Mouse (Mus musculus) intestine, embryonic 16.5 days (tissue): ENCODE results near the gene Alg3. TPM values are rescaled to one million over a fixed set of nuclear protein-coding genes. Genes with fewer than 3 reads are reported as not detected.

Source experiments
- ATAC-seq: fragments of 200-750 bp; cut with Nextera tagmentation; 2 replicates; pipeline ENCODE4 v1.8.0; 2017; ENCODE audit warnings: moderate TSS enrichment, moderate library complexity
- H3K27ac ChIP-seq: fragments of 300-500 bp; sonication (generic); 2 replicates; pipeline ENCODE4 v1.5.1; 2014; ENCODE audit warnings: mild to moderate bottlenecking, low read length
- H3K27me3 ChIP-seq: fragments of 300-500 bp; sonication (generic); replicated peaks from 2 replicates; pipeline ENCODE4 v1.6.1; 2014; ENCODE audit warnings: low read length, control low read depth, mixed read lengths; ENCODE audit not compliant: control insufficient read depth, insufficient read depth
- H3K36me3 ChIP-seq: fragments of 300-500 bp; sonication (generic); 2 replicates; pipeline ENCODE4 v1.6.1; 2014; ENCODE audit warnings: low read length, control low read depth; ENCODE audit not compliant: control insufficient read depth, insufficient read depth
- H3K4me1 ChIP-seq: fragments of 300-500 bp; sonication (generic); 2 replicates; pipeline ENCODE4 v1.6.1; 2014; ENCODE audit warnings: low read length, control low read depth, mixed read lengths; ENCODE audit not compliant: control insufficient read depth, insufficient read depth
- H3K4me2 ChIP-seq: fragments of 300-500 bp; sonication (generic); 2 replicates; pipeline ENCODE4 v1.6.1; 2014; ENCODE audit warnings: low read depth, low read length, control low read depth
- H3K4me3 ChIP-seq: fragments of 300-500 bp; sonication (generic); 2 replicates; pipeline ENCODE4 v1.5.1; 2014; ENCODE audit warnings: mild to moderate bottlenecking, low read length
- H3K9ac ChIP-seq: fragments of 300-500 bp; sonication (generic); 2 replicates; pipeline ENCODE4 v1.6.1; 2014; ENCODE audit warnings: low read depth, low read length
- H3K9me3 ChIP-seq: fragments of 300-500 bp; sonication (generic); 2 replicates; pipeline ENCODE4 v1.6.1; 2016; ENCODE audit warnings: low read length, control low read depth; ENCODE audit not compliant: control insufficient read depth
- WGBS: fragments of 180-500 bp; shearing (Covaris S2); extraction: QIAGEN DNeasy Blood & Tissue Kit; methylation state at CpG from one replicate; pipeline ENCODE4 v1.1.7; 2014; 5-methylcytosine and 5-hydroxymethylcytosine counted together
- polyA plus RNA-seq: library from polyadenylated mRNA; unstranded; fragments of >200 nt; fragmentation: Nextera tagmentation; extraction: Ambion mirVana; gene quantifications from 2 replicates; pipeline ENCODE4 v1.2.1, GENCODE M21; 2015

Gene Alg3
- polyA plus RNA-seq, 1 experiment from 2014 or later: 47.5 TPM

DNA sequence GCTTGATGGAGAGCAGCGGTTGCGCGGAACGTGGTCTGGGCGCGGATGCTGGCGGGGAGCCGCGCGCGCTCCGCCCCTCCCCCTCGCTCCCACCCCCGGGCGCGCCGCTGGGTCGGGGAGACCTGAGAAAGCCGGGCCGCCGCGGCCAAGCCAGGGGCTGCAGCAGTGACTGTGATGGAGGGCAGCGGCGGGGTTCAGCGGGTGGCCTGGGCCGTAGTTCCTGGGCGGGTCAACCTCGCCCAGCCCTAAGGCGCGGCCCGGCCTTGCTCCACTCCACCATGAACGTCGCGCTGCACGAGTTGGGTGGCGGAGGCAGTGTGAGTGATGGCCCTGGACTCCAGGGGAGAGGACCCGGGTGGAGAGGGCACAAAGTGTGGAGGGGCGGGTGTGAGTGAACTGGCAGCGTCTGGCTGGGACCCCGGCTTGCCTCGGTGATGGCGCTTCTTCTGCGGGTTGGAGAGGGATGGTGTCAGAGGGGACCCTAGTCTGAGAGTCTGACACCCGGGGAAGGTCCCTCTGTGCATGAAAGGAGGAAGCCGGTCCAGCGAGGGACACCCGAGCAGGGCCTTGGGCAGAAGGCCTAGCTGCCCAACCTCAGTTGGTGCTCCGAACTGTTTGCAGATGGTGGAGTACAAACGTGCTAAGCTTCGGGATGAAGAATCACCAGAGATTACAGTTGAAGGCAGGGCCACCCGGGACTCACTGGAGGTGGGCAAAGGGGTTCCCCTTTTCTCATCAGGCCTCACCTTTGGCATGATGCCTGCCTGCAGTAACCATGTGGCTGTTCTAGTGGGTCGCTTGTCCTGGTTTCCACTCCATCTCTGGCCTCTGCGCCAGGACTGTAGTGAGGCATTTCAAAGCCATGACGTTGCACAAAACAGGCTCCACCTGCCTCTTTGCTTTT, 18.4 kb upstream of the Alg3 start, which contains the start of gene Ece2:
Ece2 (plus strand) TSS at position 98 of the 904 bp plus-strand sequence.
- no peak within 1 kb of the TSS for H3K27ac ChIP-seq
- H3K9me3 ChIP-seq: no peaks in the 10 kb centered on the region
- peak within 1 kb of the TSS; percentile 66 for H3K9ac ChIP-seq
- H3K36me3 ChIP-seq: no peaks in the 10 kb centered on the region
- peaks cover 22% of the 10 kb centered on the region for H3K27me3 ChIP-seq
- peak within 1 kb of the TSS; percentile 60 for H3K4me3 ChIP-seq
- peak; percentile 75 for ATAC-seq
- 8% methylated on average over 54 of the region's 54 CpGs for WGBS
- H3K4me2 ChIP-seq: peak within 1 kb of the TSS; percentile 93
- H3K4me1 ChIP-seq: peaks cover 11% of the 10 kb centered on the region; the same call in 1 of the 2 replicates

DNA sequence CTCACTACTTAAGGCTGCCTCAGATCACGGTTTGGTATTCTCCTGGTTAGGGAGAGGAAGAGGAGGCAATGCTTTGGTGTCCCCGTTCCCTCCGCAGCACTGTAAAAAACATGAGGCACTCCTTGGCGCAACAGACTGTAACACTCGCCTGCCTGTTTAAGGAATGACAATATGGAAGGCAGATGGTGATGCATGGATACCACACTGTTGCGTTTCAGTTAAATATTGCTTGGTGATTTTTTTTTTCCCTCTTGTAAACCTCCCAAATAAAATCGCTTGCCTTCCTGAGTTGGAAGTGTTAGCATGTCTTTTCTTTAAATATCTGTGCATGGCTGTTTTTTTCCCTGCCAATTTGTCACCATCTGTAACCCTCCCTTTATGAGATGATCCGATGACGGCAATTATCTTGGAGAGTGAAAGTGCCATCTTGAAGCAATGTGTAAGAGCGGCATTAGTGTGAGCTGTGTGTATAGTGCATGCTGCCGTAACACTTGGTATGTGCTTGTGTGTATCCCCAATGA, 17.4 kb upstream of the Alg3 start:
- 55% methylated on average over 11 of the region's 11 CpGs for WGBS
- Histone ChIP-seq H3K4me2 (0 out of 2 replicates have a peak overlapping the region, but pooled peaks have one; percentile 93), H3K9me3 (no peaks in the 10 kb centered on the region), H3K4me3 (no peak overlapping the region), H3K36me3 (no peaks in the 10 kb centered on the region), H3K4me1 (peaks cover 9% of the 10 kb centered on the region; the same call in 1 of the 2 replicates), H3K9ac (no peak overlapping the region), H3K27ac (no peak overlapping the region), H3K27me3 (peaks cover 22% of the 10 kb centered on the region)
- no peak for ATAC-seq

DNA sequence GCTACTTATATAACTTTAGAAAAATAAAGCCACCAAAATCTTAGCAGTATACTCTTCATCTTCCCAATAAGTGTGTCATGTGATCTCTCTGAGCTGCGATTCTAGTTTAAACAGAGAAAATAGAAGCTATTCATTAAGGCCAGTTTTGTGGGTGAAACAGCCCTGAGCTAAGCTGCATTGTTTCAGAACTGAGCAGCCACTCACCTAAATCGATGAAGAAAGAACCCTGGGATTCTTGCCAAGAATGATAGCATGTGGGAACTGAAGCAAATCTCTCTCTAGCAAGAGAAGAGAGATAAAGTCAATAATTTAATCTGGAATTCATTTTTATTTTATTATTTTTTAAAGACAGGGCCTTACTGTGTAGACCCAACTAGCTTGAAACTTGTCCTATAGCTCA, 11.7 kb upstream of the Alg3 start:
- Histone ChIP-seq H3K27me3 (peaks cover 14% of the 10 kb centered on the region), H3K9ac (no peak overlapping the region), H3K4me2 (no peak overlapping the region), H3K4me3 (no peak overlapping the region), H3K4me1 (peaks cover 14% of the 10 kb centered on the region), H3K27ac (no peak overlapping the region), H3K36me3 (no peaks in the 10 kb centered on the region), H3K9me3 (no peaks in the 10 kb centered on the region)
- no peak for ATAC-seq
- 49% methylated on average over 2 of the region's 2 CpGs for WGBS

DNA sequence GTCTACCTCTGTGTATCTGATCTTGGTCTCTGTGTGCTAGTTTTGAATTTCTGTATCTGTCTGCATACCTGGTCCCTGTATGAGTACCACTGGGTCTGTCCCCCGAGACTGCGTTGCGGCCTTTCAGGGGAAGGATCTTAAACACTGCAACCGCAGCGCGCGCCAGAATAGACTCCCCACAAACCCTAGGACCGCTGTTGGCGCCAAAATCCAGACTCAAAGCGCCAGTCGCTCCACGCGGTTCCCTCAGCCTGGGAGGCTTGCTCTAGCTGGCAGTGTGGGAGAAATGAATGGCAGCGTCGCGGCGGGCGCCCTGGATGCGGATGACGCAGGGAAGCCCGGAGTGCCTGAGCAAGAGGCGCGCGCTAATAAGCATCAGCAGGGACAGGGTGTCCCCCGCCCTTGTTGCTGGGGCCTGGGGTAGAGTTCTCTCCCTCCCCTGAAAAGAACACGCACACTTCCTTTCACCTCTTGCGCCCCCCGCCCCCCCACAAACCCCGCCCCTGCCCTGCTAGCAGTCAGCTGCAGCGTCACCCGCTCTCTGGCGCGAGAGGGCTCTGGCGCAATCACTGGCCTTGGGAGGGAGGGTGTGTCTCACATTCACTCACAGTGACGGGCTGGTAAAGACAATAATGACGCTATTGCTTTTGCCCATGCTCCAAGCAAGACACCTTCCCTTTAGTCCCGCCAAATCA, 10.6 kb upstream of the Alg3 start:
- Histone ChIP-seq H3K36me3 (no peaks in the 10 kb centered on the region), H3K4me2 (peak overlapping the region; percentile 99), H3K4me3 (peak overlapping the region; percentile 76), H3K9me3 (no peaks in the 10 kb centered on the region), H3K9ac (peak overlapping the region; percentile 78), H3K27me3 (peaks cover 14% of the 10 kb centered on the region), H3K27ac (peak overlapping the region; percentile 22; the same call in 1 of the 2 replicates), H3K4me1 (peaks cover 14% of the 10 kb centered on the region)
- ATAC-seq: peak; percentile 81
- WGBS: under 1% methylated on average over 35 of the region's 37 CpGs

DNA sequence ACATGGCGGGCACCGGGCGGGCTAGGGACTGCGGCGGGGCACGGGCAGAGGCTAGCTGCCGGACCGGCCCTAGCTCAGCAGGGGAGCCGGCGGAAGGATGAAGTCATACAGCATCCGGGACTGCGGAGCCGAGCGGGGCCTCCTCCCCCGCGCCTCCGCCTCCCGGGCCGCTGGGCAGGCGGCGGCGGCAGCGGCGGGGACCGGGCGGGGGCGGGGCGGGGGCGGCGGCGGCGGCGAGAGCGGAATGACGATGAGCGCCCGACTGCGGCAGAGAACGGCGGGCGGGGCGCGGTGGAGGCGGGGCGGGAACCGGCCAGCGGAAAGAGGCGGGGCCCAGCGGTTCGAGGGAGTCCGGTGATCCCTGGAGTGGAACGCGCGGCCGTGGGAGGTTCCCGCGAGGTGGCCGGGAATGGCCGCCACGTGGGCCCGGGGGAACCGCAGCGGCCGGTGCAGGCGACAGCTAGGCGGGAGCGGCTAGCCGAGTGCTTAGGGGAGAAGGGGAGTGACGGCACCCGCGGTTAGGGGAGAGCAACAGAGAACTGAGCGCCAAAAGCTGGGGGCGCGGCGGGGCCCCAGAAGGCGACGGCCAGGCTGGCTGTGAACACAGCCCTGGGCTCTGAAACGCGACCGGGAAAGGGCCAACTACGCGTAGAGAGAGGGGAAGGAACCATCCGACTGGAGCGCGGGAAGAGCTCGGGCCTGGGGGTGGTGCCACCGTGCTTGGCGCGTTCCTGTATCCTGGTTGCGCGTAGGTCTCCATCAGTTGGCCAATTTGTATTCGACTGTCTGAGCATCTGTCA, 9.9 kb upstream of the Alg3 start, which contains the start of gene Camk2n2:
Camk2n2 (minus strand) TSS at position 97 of the 800 bp plus-strand sequence.
- H3K36me3 ChIP-seq: no peaks in the 10 kb centered on the region
- no peaks in the 10 kb centered on the region for H3K9me3 ChIP-seq
- H3K27ac ChIP-seq: peak within 1 kb of the TSS; percentile 22; the same call in 1 of the 2 replicates
- WGBS: under 1% methylated on average over 81 of the region's 92 CpGs
- peak within 1 kb of the TSS; percentile 76 for H3K4me3 ChIP-seq
- peaks cover 14% of the 10 kb centered on the region for H3K4me1 ChIP-seq
- peak within 1 kb of the TSS; percentile 99 for H3K4me2 ChIP-seq
- H3K27me3 ChIP-seq: peaks cover 14% of the 10 kb centered on the region
- H3K9ac ChIP-seq: peak within 1 kb of the TSS; percentile 78
- peak; percentile 67 for ATAC-seq

DNA sequence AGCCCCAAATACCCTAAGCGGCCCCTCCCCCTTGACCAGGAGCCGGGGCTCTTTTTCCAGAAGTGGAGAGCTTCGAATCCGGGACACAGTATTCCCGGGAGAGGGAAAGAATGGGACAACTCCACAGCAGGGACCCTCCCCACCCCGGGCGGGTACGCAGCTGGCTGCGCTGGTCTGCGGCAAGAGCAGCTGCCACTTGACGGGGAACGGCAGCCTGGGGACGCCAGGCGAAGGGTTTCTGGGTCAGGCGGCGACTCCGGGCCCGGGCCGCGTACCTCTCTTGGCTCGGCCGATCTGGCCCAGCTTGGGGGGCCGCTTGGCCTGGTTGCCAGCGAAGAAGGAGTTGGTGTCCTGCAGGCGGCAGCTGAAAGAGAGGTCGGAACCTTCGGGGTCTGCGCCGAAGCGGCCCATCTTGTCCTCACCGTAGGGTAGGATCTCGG, 9.2 kb upstream of the Alg3 start:
- H3K9me3 ChIP-seq: no peaks in the 10 kb centered on the region
- WGBS: under 1% methylated on average over 32 of the region's 32 CpGs
- H3K4me3 ChIP-seq: peak overlapping the region; percentile 76
- H3K4me1 ChIP-seq: peaks cover 14% of the 10 kb centered on the region
- H3K36me3 ChIP-seq: no peaks in the 10 kb centered on the region
- peak overlapping the region; percentile 78 for H3K9ac ChIP-seq
- H3K4me2 ChIP-seq: peak overlapping the region; percentile 99
- no peak overlapping the region; the same call in 1 of the 2 replicates for H3K27ac ChIP-seq
- ATAC-seq: peak; percentile 14
- H3K27me3 ChIP-seq: peaks cover 14% of the 10 kb centered on the region

DNA sequence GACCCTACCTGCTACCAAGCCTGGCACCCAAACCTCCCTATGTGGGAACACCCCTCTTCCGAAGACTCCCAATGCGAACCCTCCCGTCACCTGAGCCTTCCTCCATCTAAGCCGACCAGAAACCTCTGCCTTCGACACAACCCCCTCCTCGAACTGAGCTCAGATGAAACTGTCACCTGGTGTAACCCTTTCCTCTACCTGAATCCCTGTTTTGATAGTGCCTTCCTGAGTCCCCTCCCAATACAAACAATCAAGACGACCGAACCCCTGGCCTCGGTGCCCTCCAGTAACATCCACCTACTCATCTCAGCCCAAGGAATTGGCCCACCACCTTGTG, 8.8 kb upstream of the Alg3 start:
- ATAC-seq: no peak
- Histone ChIP-seq H3K9me3 (no peaks in the 10 kb centered on the region), H3K4me3 (peak overlapping the region; percentile 76), H3K9ac (no peak overlapping the region), H3K36me3 (no peaks in the 10 kb centered on the region), H3K27ac (no peak overlapping the region), H3K4me1 (peaks cover 14% of the 10 kb centered on the region), H3K4me2 (peak overlapping the region; percentile 99), H3K27me3 (peaks cover 14% of the 10 kb centered on the region)
- WGBS: 2% methylated on average over 9 of the region's 9 CpGs

DNA sequence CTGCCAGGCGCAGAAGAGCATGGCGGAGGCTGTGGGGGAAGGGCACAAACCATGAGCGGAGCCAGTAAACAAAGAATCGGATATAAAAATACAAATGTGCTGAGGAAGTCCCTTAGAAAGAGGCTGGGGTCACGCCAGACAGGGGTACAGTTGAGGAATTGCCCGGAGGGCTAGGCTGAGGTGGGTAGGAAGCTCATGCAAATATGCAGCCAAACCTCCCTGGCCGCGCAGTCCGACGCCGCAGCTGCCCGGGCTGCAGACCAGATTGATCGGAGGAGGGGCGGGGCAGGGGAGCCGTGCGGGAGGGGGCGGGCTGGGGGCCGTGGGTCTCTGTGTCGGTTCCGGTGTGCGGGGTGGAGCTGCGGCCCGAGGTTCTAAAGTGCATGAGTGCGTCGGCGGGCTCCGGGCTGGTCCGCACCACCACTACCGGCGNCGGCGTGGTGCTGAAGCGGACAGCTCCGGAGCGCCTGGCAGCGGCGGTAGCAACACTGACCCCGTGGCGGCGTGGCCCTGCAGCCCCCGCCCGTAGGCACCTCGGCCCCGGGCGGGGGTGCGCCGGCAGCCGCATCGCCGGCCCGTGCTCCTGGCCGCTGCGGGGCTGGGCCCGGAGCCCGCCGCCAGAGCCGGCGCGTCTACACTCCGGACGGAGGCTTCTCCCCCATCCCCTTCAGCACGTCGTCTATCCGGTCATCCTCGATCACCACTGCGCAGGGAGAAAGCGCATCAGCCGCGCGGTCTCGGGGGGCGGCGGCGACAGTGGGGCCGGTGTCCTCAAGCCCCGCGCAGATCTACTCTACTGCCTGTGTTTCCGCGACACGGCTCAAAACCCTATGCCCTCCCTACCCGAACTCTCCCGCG, 8.2 kb upstream of the Alg3 start:
- Histone ChIP-seq H3K36me3 (no peaks in the 10 kb centered on the region), H3K4me2 (peak overlapping the region; percentile 99), H3K27ac (no peak overlapping the region), H3K27me3 (peaks cover 14% of the 10 kb centered on the region), H3K4me3 (peak overlapping the region; percentile 76), H3K9ac (no peak overlapping the region), H3K4me1 (peaks cover 14% of the 10 kb centered on the region), H3K9me3 (no peaks in the 10 kb centered on the region)
- peak; percentile 49 for ATAC-seq
- 2% methylated on average over 80 of the region's 83 CpGs for WGBS
